Mouse (Mus musculus) liver, postnatal 0 days (tissue): ENCODE measurements around the gene Nfatc4.

ENCODE experiments used
- CTCF ChIP-seq: sonication (generic); IDR thresholded peaks from 2 replicates; pipeline ENCODE4 v1.5.1; 2016; ENCODE audit warnings: antibody characterized with exemption, low read depth
- EP300 ChIP-seq: IDR thresholded peaks from 2 replicates; pipeline ENCODE4 v1.6.1; 2016; ENCODE audit warnings: antibody characterized with exemption, low read depth, mild to moderate bottlenecking

DNA sequence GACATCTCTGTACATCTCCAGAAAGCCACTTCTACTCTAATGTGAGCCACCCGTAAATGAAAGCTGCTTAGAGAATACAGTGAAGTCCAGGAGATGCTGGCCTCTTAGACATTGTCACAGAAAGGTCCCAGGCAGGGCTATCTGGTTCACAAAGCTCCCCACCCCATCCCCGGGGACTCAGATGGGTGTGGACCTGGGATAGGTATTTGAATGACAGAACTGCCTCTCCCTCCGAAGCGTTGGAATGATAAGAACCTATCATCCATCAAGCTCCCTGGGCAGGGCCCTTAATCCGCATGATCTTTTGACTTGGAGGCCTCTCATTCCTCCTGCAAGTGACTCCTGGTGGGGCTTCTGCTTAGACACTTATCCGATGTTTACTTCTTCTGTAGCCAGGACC lies 27.9 kb downstream of the Nfatc4 start:
- TF ChIP-seq CTCF = no peak
- TF ChIP-seq EP300 = no peak
